Mouse (Mus musculus) adrenal gland, adult 18-20 months (tissue): Measurements from ENCODE around the gene Arl3. TPM values are rescaled to one million over a fixed set of nuclear protein-coding genes. Genes with fewer than 3 reads are reported as not detected.
A peak's percentile ranks its signal among the peaks of the same experiment; 100 is the strongest.

ENCODE experiments used
- DNase-seq, 2 experiments: peaks; one replicate each; pipeline ENCODE4 v3.0.0; 2021 to 2022; ENCODE audit warnings: low spot score in 2 of 2
- long read RNA-seq, 2 experiments: library from polyadenylated mRNA; stranded (forward); transcript quantifications; one replicate each; pipeline ENCODE4 v2.0.0; 2021
- total RNA-seq, 2 experiments: library from RNA; stranded (reverse); gene quantifications; 1 replicate in 1 of 2; 2 replicates in 1 of 2; pipeline ENCODE4 v1.2.3; 2021

The Arl3 gene
- total RNA-seq = 10 to 100 TPM; 56.9 to 64.9 TPM
- long read RNA-seq, experiment 1, transcript Arl3-201 (6 exons, 843 nt) = major isoform, 27 of 30 reads
- long read RNA-seq, experiment 1, partial matches to known transcripts = 3 of 30 reads
- long read RNA-seq, experiment 1, other reads (novel, unspliced or antisense) = 0 of 30 reads
- long read RNA-seq, experiment 2, transcript Arl3-201 (6 exons, 843 nt) = major isoform, 56 of 65 reads
- long read RNA-seq, experiment 2, partial matches to known transcripts = 4 of 65 reads
- long read RNA-seq, experiment 2, other reads (novel, unspliced or antisense) = 4 of 65 reads

DNA sequence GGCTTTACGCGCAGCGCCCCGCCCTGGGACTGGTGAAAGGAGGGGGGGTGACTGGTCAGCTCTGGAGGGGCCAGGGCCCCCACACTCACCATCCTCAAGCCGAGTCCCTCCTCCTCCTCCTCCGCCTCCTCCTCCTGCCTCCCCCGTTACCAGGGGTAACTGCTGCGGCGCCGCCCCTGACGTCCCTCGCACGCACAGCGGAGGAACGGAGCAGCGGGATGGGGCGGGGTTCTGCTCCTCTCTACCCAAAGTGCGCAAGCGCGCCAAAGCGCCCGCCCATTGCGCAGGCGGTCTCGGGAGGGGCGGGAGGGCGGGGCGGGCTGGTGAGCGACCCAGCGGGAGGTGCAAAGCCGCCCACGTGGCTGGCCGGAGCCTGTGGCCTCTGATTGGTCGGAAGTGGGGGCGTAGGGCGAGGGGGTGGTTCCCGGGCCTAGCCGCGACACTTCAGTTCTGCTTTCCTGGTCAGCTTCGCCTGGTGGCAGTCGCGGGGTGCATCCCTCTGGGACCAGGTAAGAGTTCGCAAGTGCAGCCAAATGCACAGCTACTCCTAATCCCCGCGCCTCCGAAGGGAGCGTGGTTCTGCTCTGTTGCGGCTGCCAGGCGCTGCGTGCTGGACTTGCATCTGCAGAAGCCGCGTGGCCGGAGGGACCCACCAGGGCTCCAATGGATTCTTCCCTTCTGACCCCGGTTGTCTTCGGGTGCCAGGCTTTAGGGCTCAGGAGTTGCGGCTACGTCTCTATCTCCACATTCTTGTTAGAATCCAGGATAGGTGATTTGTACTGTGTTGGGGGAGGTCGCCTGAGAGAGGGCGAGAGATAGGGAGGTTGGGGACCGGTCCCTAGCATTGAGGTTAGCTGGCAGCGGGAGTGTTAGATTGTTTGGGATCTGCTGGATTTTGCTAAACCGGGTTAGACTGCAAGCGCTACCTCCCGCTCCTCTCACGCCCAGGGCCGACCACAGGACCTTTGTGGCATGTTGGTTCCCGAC, at the start of gene Arl3, which contains the start of gene Sfxn2:
Gene Arl3 (minus strand): TSS at position 248 of the 987 bp plus-strand sequence.
Gene Sfxn2 (plus strand): TSS at position 415 of the 987 bp plus-strand sequence.
- peak; percentile 87 to 88 for DNase-seq

DNA sequence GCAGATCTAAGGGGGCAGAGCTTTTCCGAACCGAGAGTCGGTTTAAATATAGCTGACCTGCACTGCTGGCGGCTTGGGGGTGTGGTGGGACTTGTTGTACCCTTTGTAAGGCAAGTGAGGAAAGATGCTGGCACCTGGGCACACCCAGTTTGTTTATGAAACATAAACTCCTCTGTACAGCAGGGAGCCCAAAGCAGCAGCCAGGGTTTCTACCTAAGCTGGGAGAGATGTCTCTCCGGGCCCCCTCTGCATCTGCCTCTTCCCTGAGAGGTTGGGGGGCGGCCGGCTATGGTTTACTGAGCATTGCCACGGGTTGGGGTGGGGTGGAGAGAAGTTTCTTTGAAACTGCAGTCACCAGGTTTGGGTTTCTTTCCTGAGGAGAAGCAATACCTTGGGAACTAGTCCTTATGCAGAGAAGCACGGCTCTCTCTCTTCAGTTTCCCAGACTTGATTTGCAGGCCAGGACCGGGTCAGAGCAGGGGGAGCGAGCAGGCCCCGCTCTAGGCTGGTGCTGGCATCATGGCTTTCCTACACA, 49.7 kb upstream of the Arl3 start:
- DNase-seq = no peak

DNA sequence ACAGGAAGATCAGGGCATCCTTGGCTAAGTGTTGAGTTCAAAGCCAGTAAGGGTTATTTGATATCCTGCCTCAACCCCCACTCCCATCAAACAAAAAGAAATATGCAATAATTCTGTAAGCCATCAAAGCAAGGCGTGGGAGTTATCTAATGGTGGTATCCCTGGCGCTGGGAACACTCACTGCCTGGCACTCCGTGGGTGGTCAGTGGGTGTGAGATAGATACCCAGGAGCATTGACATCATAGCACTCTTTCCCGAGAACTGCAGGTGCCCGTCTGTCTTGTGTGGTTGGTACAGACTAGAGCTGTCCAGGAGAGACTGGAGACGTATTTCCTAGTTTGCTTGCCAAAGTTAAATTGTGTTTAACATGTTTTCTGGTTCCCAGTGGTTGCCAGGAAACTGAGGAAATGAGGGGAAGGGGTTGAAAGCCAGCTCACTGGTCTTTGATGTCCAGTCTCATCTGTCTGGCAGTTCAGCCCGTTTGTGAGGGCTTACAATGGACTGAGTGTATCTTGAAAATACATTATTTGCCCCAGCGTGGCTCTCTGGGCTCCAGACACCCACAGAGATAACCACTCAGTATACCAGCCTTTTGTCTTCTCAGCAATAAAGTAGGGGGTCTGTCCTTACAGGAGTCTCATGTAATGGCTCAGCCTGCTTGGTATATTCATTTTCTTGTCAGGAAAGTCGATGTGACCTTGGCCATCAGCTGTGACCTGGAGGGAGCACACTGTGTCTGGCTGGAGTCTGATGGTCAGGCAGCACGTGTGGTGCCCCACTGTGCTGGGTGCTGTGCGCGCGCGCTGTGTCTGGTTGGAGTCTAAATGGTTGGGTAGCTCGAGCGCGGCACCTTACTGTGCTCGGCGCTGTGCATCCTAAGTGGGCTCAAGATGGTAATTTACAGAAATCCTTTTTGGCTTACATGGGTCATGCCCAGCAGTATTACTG, 48.5 kb upstream of the Arl3 start:
- DNase-seq = no peak

DNA sequence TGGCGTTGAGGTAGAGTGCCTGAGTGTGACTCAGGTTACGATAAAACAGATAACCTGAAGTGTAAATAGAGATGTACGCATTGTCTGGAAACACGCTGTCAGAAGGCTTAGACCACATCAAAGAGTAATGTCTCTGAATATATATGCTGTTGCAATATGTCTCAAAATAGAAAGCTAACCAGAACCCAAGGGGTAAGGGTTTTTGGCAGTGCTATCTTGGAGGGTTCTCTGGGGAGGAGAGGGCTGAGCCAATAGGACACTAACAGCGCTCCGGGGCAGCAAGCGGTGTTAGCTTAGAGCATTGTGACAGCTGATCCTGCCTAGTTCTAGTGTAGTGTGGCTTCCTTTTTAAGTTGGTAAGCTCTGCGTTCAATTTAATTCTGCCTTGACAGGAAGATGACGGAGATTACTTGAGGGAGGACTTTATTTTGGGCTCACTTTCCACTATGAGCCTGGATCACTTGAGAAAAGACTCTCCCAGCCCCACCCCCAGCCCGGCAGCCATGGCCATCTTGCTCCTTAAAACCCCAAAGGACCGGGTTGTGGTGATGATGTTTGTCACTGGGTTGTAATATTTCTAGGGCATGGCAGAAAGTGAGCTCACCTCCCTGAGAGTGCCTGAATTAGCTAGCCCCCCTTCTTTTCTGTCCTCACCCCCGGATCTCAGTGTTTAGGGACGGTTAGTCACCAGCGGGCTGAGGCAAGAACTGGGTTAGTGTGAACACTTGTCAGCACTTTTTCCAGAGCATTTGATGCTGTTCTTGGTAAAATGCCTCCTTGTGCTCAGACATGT, 47.2 kb upstream of the Arl3 start:
- no peak for DNase-seq

DNA sequence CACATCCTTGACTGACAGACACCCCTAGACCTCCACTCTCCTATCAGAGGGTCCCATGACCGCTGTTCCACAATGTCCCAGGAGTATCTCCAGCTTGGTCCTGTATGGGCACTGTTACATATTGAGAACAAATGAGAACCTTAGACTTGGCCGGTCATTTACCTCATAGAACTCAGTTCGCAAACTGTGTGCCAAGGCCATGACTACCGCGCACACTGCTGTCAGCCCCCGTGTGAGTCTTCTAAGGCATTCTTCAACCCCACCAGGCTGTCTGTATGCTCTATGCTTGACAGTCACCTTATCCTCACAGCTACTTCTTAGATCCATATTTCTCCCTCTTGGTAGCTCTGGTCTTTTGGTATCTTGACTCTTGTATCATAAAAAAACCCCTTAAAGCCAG, 46.5 kb upstream of the Arl3 start:
- no peak for DNase-seq

DNA sequence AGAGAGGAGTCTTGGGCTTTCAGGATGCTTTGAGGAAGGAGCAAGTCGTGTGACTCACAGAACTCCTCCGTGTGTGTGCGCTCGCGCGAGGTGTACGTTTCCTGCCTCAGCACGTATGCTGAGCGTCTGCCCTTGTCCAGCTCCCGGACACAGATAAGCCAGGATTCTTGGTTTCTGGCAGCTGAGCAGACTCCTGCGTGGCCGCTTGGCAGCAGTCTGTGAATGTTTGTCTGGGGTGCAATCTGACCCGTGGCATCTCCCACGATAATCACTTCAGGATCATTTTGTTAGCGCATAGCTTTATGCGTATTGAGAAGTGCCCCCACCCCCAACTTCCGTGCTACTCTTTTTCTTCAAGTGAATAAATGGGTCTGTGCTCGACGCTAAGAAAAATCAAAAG, 46.0 kb upstream of the Arl3 start:
- no peak for DNase-seq

DNA sequence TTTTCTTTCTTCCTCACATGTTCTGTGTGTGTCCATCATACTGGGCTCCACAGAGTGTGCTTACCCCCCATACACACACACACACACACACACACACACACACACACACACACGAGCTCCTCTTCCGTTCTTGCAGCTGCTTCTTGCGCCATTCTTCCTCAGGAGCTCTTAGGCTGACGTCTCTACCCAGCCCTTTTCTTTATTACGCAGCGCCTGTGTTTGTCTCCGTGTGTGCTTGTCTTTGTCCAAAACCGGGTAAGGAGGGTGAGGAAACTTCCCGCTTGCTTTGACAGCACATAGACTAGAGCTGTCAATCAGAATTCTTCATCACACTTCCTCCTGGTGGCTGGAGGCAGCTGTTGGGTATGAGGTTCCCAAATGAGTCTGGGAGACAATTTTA, 45.3 kb upstream of the Arl3 start:
- no peak for DNase-seq

DNA sequence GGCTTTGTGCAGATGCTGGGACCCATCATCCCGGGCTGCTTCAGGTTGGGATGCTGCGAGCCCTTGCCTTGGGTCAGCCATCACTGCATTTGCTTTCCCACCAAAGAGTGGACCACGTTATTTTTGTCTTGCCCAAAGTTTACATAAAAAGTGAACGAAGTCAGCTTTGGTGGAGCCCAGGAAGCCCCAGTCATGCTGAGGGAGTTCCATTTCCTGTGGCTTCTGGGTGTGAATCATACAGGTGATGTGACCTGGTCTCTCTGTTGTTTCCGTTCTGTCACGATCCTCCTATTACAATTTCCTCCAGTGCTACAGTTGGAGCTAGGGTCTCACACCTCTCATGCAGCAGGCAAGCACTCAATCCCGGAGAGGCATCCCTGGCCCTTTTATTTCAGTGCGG, 44.4 kb upstream of the Arl3 start:
- DNase-seq = no peak

DNA sequence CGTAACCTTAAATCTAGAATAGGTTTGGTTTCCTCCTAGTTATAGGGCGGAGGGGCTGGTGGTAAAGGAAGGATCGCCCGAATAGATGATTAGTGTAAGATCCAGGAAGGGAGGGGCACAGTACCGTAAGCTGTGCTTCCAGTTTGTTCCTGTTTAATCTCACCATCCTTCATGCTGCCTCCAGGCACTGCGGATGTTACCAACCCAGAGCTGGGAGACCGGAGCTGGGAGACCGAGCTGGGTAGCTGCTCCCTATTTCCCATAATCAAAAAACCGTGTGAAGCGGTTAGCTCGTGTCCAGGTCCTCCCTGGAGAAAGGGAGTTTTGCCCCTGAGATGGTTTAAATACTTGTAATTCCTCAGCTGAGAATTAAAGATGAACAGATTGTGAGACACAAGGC, 43.4 kb upstream of the Arl3 start:
- no peak for DNase-seq

DNA sequence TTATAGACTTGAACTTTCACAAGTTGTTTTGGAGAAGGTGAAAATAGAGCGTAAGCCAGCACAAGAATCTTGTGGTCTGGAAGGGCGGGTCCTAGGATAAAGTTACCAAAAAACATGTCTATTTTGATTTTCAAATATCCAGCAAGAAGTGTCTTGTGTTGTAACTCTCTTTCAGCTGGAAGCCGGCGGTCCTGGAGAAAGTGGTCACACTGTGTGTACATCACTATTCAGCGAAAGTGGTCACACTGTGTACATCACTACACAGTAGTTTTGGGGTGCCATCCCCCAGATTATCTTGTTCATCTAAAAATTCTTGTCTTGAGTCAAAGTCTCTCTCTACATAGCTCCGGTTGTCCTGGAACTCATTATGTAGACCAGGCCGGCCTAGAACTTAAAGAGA, 35.2 kb upstream of the Arl3 start:
- DNase-seq = no peak

DNA sequence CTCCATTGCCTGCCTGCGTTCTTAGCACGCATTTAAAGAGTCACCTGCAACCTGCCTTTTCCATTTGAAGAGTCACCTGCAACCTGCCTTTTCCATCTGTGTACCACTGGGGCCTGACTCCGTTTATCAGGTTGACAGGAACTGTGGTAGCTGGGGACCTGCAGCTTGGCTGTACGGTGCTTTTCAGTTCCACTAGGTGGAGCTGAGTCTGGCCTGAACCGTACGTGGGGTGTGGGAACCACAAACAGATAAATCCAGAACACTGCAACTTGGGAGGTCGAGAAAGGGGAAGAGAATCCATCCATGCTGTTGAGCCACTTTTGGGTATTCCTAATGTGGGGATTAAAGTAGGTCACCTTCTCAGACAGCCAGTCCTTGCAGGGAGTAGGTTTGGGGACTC, 34.4 kb upstream of the Arl3 start:
- DNase-seq = no peak

DNA sequence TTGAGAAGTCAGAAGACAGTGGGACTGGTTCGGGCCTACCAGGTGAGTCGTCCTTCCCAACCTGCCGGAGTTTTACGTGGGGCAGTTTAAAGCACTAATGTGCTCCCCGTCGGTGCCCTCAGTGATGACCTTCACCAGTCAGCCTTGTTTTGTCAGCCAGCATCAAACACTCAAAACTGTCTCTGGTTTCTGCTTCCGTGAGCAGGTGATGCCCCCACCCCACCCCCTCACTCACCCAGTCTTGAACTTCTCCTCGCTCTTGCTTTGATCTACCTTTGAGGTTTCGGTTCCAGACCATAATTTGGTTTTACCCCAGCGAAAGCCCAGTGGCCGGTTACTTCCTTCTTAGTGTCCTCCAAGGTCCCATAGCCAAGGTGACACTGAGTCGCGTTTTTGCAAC, 33.7 kb upstream of the Arl3 start:
- no peak for DNase-seq

DNA sequence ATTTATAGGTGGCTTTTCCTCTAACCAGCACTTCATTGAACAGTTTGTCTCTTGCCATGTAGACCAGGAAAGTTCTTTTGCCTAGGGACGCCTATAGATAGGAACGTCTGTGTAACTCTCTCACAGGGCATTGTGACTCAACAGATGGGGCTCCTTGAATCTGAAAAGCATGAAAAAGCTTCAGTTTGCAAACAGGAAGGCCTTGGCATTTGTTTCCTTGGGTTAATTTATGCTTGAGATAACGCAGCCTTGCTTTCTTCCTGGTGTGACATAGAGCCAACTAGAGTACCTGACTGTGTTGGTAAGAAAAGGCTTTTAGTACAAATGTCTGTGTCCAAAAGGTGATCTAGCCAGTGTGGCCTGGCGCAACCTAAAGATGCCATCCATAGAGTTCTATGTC, 29.4 kb upstream of the Arl3 start:
- no peak for DNase-seq

DNA sequence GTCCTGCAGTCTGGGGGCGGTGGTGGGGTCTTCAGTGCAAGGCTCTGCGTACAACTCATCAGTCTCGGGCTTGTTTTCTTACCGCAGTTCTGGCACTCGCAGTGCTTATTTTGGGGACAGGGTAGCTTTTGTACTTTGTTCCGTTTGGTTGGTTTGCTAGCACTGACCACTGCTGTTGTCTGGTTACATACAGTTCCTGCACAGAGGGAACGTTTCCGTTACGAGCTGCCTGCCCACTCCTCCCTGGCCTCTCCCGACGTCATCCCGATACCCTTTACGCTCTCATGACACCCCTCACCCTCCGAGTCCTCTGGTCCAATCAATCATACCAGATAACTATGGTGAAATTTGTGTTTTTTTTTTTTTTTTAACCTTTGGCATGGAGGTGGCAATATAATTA, 28.5 kb upstream of the Arl3 start:
- DNase-seq = no peak

DNA sequence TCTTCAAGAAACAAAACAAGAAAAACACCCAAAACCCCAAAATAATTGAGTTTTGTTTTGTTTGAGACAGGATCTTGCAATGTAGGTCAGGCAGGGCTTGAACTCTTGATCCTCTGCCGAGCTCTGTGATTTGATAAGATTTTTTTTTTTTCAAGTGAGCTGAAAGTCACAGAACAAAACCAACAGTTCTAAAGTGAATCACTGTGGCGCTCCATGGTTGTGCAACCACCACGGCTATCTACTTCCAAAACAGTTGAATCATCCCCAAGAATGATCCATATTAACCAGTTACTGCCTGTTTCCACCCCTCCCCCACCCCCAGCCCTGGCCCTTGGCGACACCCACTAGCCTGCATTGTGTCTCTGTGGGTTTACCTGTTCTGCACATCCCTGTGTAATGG, 27.4 kb upstream of the Arl3 start:
- DNase-seq = no peak

DNA sequence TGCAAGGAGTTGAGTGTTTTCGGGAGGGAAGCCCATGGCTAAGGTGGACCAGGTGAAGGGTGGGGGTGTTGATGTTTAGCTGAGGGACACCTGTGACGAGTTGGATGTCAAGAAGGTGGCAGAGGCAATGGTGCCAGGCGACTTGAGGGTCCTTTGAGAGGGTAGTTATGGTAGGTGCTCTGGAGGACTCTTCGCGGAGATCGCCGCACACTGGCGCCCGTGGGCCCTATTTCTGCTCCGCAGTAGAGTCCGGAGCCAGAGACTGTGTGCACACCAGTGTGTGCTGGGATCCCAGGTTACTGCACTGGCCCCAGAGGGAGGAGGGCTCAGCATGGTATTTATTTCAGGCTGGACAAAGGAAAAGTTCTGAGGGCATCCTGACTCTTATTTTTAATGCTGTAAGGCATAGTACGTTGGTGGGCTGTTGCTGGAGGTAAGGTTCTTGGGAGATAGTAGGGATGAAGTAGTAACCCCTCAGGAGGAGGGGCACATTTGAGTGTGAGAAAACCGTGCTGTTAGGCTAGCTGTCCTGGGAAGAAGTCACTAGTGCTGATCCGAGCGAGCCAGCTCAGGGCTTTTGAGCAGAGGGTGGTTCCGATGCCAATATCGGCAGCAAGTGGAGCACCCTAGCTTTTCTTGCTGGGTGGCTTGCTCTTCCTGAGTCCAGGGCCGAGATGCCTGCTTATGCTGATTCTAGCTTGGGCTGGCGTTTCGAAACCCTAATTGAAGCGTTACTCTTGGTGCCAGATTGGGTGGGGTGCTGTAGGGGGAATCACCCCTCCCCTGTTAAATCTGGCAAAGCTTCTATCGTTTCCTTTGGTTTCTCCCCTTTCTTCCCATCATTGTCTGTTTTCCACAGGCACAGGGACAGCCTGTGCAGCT, 26.6 kb upstream of the Arl3 start:
- peak in 1 of 2 experiments; percentile 47 for DNase-seq

DNA sequence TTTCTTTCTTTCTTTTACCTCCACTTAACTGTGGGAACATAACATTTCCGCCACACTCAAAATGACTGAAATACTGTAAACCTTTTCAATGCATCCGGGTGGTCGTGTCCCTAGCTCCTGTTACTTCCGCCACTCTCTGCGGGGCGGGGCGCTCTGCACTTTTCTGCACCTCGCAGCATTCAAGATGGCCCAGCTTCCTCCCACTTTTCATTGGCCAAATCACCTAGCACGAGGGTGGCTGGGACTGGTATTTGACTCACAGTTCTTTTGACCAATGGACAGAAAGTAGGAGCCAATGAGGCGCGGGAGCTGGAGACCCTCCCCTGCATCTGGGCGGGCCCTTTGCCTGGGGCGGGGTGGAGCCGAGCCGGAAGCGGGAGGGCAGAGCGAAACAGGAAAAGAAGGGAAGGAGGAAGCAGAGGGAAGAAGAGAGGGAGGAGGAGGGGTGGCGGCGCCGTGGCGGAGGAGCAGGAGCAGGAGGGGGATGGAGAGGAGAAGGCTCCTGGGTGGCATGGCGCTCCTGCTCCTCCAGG, 25.8 kb upstream of the Arl3 start, which contains the start of gene Wbp1l:
Gene Wbp1l (plus strand): TSS at position 365 of the 533 bp plus-strand sequence.
- DNase-seq = peak; percentile 86 to 89

DNA sequence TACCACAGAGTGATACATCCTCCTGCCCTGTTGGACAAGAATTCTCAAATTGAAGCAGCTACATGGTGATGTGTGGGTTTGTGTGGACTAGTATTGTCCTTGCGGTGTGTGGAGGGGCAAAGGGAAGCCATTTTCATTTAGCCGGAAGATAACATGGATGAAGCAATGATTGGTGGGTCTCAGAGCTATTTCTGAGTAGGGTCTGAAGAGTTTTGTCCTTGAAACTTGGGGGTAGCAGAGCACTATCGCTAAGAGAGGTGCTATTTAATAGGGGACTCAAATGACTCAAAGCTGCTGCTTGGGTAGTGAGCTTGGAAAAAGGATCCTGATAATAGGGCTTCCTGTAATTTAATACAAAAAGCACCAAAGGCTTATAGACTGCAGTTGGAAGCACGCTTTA, 25.2 kb upstream of the Arl3 start:
- no peak for DNase-seq
